Comparison of ENCODE assay signal across 13 mouse cellular contexts in the genomic region with DNA sequence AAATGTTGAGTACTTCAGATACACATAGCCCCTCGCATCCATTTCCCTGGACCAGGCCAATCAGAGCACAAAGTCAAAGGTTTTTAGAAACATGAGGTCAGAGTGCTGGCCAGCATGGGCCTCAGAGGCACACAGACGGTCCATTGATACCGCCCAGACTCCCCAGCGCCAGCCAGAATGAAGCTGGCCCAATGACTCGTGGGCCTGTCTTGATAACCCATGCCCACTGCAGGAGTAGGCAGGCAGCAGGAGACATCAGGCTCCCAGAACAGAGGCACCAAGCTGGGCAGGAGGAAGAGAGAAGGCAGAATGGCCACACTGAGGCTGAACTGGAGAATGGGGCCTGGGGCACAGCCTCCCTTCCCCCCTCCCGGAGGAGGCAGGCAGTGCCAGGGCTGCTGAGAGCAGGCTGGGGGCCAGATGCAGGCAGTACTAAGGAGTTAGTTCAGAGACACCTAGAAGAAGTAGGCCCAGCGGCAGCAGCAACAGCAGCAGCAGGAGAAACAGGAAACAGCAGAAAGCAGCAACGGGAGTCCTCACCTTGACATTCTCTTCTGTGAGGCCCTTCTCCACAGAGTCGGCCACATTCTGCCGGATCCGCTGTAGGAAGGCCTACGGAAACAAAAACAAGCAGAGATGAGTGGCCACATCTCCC.
DNase-seq lines count a peak whose midpoint lies in the region; ATAC-seq and TF ChIP-seq lines count a peak whose summit lies in the region.
"Had no signal": no experiment of that assay in that cellular context is flagged by ENCODE, and none has a peak within 500 bp of the region (broad histone marks: within the 10 kb centered on the region; RNA-seq: fewer than 3 reads in every experiment).

No protein-coding gene starts in this region.

- H3K9ac ChIP-seq in forebrain, postnatal 0 days, result 0 out of 2 replicates have a peak overlapping the region, but pooled peaks have one; percentile 3
- H3K9ac ChIP-seq in forebrain, embryonic 14.5 days (ENCODE audit: low read length), result no peak overlapping the region
- no peak overlapping the region for H3K9ac ChIP-seq in midbrain, embryonic 12.5 days (replicated peaks)
- no peak overlapping the region for H3K9ac ChIP-seq in midbrain, embryonic 16.5 days (ENCODE audit: low read depth, low read length)
- no peak overlapping the region for H3K9ac ChIP-seq in embryonic facial prominence, embryonic 15.5 days
- 0 out of 2 replicates have a peak overlapping the region, but pooled peaks have one; percentile 21 for H3K9ac ChIP-seq in neural tube, embryonic 14.5 days (replicated peaks; ENCODE audit: low read depth, low read length)
- H3K9ac ChIP-seq: liver, embryonic 14.5 days had no signal

- H3K27ac ChIP-seq in forebrain, postnatal 0 days (ENCODE audit: low read depth, low read length), result peak overlapping the region; percentile 21; the same call in 1 of the 2 replicates
- H3K27ac ChIP-seq in forebrain, embryonic 14.5 days (ENCODE audit: low read depth, low read length), result no peak overlapping the region
- peak overlapping the region; percentile 25; the same call in 1 of the 2 replicates for H3K27ac ChIP-seq in midbrain, embryonic 12.5 days (replicated peaks)
- H3K27ac ChIP-seq in midbrain, embryonic 16.5 days (ENCODE audit: low read length), result no peak overlapping the region
- 0 out of 2 replicates have a peak overlapping the region, but pooled peaks have one; percentile 3 for H3K27ac ChIP-seq in embryonic facial prominence, embryonic 15.5 days (replicated peaks)
- no peak overlapping the region for H3K27ac ChIP-seq in neural tube, embryonic 14.5 days (ENCODE audit: low read depth, low read length)
- H3K27ac ChIP-seq: heart, adult 2 months; liver, embryonic 14.5 days had no signal

- no peaks in the 10 kb centered on the region for H3K36me3 ChIP-seq in forebrain, postnatal 0 days (ENCODE audit: insufficient read depth)
- peaks cover 8% of the 10 kb centered on the region for H3K36me3 ChIP-seq in forebrain, embryonic 14.5 days (ENCODE audit: control insufficient read depth, insufficient read depth, low read length)
- H3K36me3 ChIP-seq in midbrain, embryonic 12.5 days, result peaks cover 7% of the 10 kb centered on the region; the same call in 1 of the 2 replicates
- no peaks in the 10 kb centered on the region for H3K36me3 ChIP-seq in midbrain, embryonic 16.5 days (ENCODE audit: control insufficient read depth, insufficient read depth, low read length)
- H3K36me3 ChIP-seq in embryonic facial prominence, embryonic 15.5 days, result peaks cover 6% of the 10 kb centered on the region; the same call in 1 of the 2 replicates
- H3K36me3 ChIP-seq in neural tube, embryonic 14.5 days (ENCODE audit: control insufficient read depth, insufficient read depth, low read length), result no peaks in the 10 kb centered on the region

- H3K4me1 ChIP-seq in forebrain, postnatal 0 days (ENCODE audit: insufficient read depth), result no peaks in the 10 kb centered on the region
- H3K4me1 ChIP-seq in forebrain, embryonic 14.5 days (ENCODE audit: control insufficient read depth, insufficient read depth, low read length), result peaks cover 3% of the 10 kb centered on the region; the same call in 1 of the 2 replicates
- H3K4me1 ChIP-seq in midbrain, embryonic 12.5 days, result peaks cover 10% of the 10 kb centered on the region
- H3K4me1 ChIP-seq in midbrain, embryonic 16.5 days (ENCODE audit: control insufficient read depth, insufficient read depth, low read length), result no peaks in the 10 kb centered on the region; the same call in 1 of the 2 replicates
- no peaks in the 10 kb centered on the region for H3K4me1 ChIP-seq in embryonic facial prominence, embryonic 15.5 days
- peaks cover 13% of the 10 kb centered on the region; the same call in 1 of the 2 replicates for H3K4me1 ChIP-seq in neural tube, embryonic 14.5 days (ENCODE audit: control insufficient read depth, insufficient read depth, low read length)

- WGBS in forebrain, postnatal 0 days, result 73% methylated on average over 12 of the region's 12 CpGs
- 82% methylated on average over 12 of the region's 12 CpGs for WGBS in forebrain, embryonic 14.5 days
- WGBS in midbrain, embryonic 12.5 days, result 78% methylated on average over 12 of the region's 12 CpGs
- 72% methylated on average over 11 of the region's 12 CpGs for WGBS in midbrain, embryonic 16.5 days
- 68% methylated on average over 12 of the region's 12 CpGs for WGBS in embryonic facial prominence, embryonic 15.5 days
- WGBS in neural tube, embryonic 14.5 days, result 80% methylated on average over 12 of the region's 12 CpGs

- no peak overlapping the region for H3K4me3 ChIP-seq in forebrain, postnatal 0 days (ENCODE audit: low read depth, low read length)
- no peak overlapping the region for H3K4me3 ChIP-seq in forebrain, embryonic 14.5 days (ENCODE audit: low read depth, low read length)
- no peak overlapping the region for H3K4me3 ChIP-seq in midbrain, embryonic 12.5 days
- H3K4me3 ChIP-seq in midbrain, embryonic 16.5 days (ENCODE audit: low read depth, low read length), result no peak overlapping the region
- H3K4me3 ChIP-seq in embryonic facial prominence, embryonic 15.5 days (replicated peaks), result no peak overlapping the region
- no peak overlapping the region for H3K4me3 ChIP-seq in neural tube, embryonic 14.5 days (ENCODE audit: low read depth, low read length)
- H3K4me3 ChIP-seq: heart, adult 2 months had no signal

- no peak for TF ChIP-seq CTCF in forebrain, postnatal 0 days (IDR thresholded peaks at IDR 0.05; ENCODE audit: low read depth)

- no peaks in the 10 kb centered on the region for H3K27me3 ChIP-seq in forebrain, postnatal 0 days (ENCODE audit: insufficient read depth, low read length)
- no peaks in the 10 kb centered on the region for H3K27me3 ChIP-seq in forebrain, embryonic 14.5 days (replicated peaks; ENCODE audit: control insufficient read depth, insufficient read depth, low read length)
- no peaks in the 10 kb centered on the region for H3K27me3 ChIP-seq in midbrain, embryonic 12.5 days
- H3K27me3 ChIP-seq in midbrain, embryonic 16.5 days (ENCODE audit: control insufficient read depth, insufficient read depth, low read depth, low read length), result no peaks in the 10 kb centered on the region
- H3K27me3 ChIP-seq in embryonic facial prominence, embryonic 15.5 days, result no peaks in the 10 kb centered on the region
- no peaks in the 10 kb centered on the region for H3K27me3 ChIP-seq in neural tube, embryonic 14.5 days (ENCODE audit: control insufficient read depth, insufficient read depth, low read length)
- H3K27me3 ChIP-seq: CH12.LX had no signal

- no peak for DNase-seq in forebrain, postnatal 0 days
- DNase-seq in forebrain, embryonic 14.5 days (ENCODE audit: low spot score), result no peak
- no peak for DNase-seq in ovary, postnatal 10 days (ENCODE audit: low spot score)
- no peak for DNase-seq in right cerebral cortex, adult 2 months (ENCODE audit: low spot score in 2 of 2)
- DNase-seq: cerebellum, adult 8-10 months; heart, adult 2 months; kidney, postnatal 10 days had no signal

- H3K9me3 ChIP-seq in forebrain, postnatal 0 days (ENCODE audit: low read length), result no peaks in the 10 kb centered on the region
- H3K9me3 ChIP-seq in forebrain, embryonic 14.5 days (replicated peaks; ENCODE audit: control insufficient read depth, low read length), result no peaks in the 10 kb centered on the region
- H3K9me3 ChIP-seq in midbrain, embryonic 12.5 days, result no peaks in the 10 kb centered on the region
- H3K9me3 ChIP-seq in midbrain, embryonic 16.5 days (replicated peaks; ENCODE audit: control insufficient read depth, low read length, poor library complexity, severe bottlenecking), result no peaks in the 10 kb centered on the region
- no peaks in the 10 kb centered on the region for H3K9me3 ChIP-seq in embryonic facial prominence, embryonic 15.5 days (replicated peaks)
- H3K9me3 ChIP-seq in neural tube, embryonic 14.5 days (ENCODE audit: control insufficient read depth, low read length), result no peaks in the 10 kb centered on the region

- no peak overlapping the region for H3K4me2 ChIP-seq in forebrain, postnatal 0 days (ENCODE audit: low read depth)
- H3K4me2 ChIP-seq in forebrain, embryonic 14.5 days (ENCODE audit: low read length), result no peak overlapping the region
- H3K4me2 ChIP-seq in midbrain, embryonic 12.5 days (replicated peaks), result no peak overlapping the region
- no peak overlapping the region for H3K4me2 ChIP-seq in midbrain, embryonic 16.5 days (ENCODE audit: low read length)
- H3K4me2 ChIP-seq in embryonic facial prominence, embryonic 15.5 days (replicated peaks), result no peak overlapping the region
- no peak overlapping the region for H3K4me2 ChIP-seq in neural tube, embryonic 14.5 days (ENCODE audit: low read depth, low read length)

- ATAC-seq in forebrain, postnatal 0 days, result peak; percentile 71
- no peak for ATAC-seq in forebrain, embryonic 14.5 days
- ATAC-seq in midbrain, embryonic 12.5 days (ENCODE audit: low FRiP score, low read depth), result no peak
- no peak for ATAC-seq in midbrain, embryonic 16.5 days
- ATAC-seq in embryonic facial prominence, embryonic 15.5 days (ENCODE audit: insufficient number of reproducible peaks, low FRiP score, low TSS enrichment, low read depth), result 0 out of 2 replicates have a peak, but pooled peaks have one; percentile 12
- no peak for ATAC-seq in neural tube, embryonic 14.5 days (ENCODE audit: low read depth)

Comparison
In these comparisons a context has a peak if more than half of its experiments do, and no peak if none do; other contexts are left out.
1. ATAC-seq: peak in forebrain, postnatal 0 days (single experiment) and embryonic facial prominence, embryonic 15.5 days (single experiment); none in forebrain, embryonic 14.5 days (single experiment), midbrain, embryonic 12.5 days (single experiment), midbrain, embryonic 16.5 days (single experiment) and neural tube, embryonic 14.5 days (single experiment).
2. H3K27ac ChIP-seq: peak in forebrain, postnatal 0 days (single experiment), midbrain, embryonic 12.5 days (single experiment) and embryonic facial prominence, embryonic 15.5 days (single experiment); none in forebrain, embryonic 14.5 days (single experiment), midbrain, embryonic 16.5 days (single experiment) and neural tube, embryonic 14.5 days (single experiment).
3. H3K9ac ChIP-seq: peak in forebrain, postnatal 0 days (single experiment) and neural tube, embryonic 14.5 days (single experiment); none in forebrain, embryonic 14.5 days (single experiment), midbrain, embryonic 12.5 days (single experiment), midbrain, embryonic 16.5 days (single experiment) and embryonic facial prominence, embryonic 15.5 days (single experiment).